Mouse (Mus musculus): ENCODE results near the gene Zfp784. TPM values are rescaled to one million over a fixed set of nuclear protein-coding genes. Genes with fewer than 3 reads are reported as not detected.
"Not testable (repeated sequence)": the region's sequence is repeated elsewhere in the genome, so short reads cannot be mapped to it uniquely, and the experiment has no call there.

Gene Zfp784
- polyA plus RNA-seq, 1 experiment from 2014 or later = 7.8 TPM

DNA sequence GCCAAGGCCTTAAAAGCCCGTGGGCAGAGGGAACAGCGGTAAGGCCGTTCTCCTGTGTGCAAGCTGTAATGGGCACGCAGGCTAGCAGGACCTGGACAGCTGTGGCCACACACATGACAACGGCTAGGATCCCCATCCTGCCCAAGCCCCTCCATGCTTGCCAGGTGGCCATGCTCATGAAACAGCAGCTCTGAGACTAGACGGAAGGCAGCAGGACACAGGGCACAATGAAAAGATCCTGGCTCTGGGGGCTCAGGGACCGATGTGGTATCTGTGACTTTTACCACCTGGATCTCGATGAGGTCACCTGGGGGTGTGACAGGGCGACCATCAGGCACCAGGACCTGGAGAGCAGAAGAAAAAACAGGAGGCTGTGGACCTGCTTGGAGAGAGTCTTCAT lies 2.1 kb downstream of the Zfp784 start:
- H3K4me3 ChIP-seq = no peak overlapping the region
- H3K9ac ChIP-seq = no peak overlapping the region
- peaks cover 55% of the 10 kb centered on the region for H3K36me3 ChIP-seq
- WGBS = 95% methylated on average over 9 of the region's 9 CpGs
- ATAC-seq (ENCODE audit: low FRiP score) = no peak
- H3K4me1 ChIP-seq (replicated peaks) = peaks cover 22% of the 10 kb centered on the region
- no peak overlapping the region for H3K27ac ChIP-seq
- no peak overlapping the region for H3K4me2 ChIP-seq
- no peaks in the 10 kb centered on the region for H3K27me3 ChIP-seq
- peaks cover 8% of the 10 kb centered on the region for H3K9me3 ChIP-seq

DNA sequence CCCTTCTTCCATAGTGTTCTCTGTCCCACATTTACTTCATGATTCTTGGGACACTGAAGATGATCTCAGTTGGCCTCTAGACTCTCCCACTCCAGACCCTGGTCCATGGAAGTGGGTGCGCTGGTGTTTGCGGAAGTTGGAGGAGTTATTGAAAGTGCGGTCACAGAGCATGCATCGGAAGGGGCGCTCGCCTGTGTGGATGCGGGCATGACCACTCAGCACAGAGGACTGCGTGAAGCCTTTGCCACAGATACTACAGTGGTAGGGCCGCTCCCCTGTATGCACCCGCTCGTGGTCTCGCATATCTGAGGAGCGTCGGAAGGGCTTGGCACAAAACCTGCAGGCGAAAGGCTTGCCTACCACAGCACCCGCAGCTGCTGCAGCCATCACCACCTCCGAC lies 2.6 kb downstream of the Zfp784 start:
- Histone ChIP-seq H3K4me2 (no peak overlapping the region), H3K9me3 (peaks cover 14% of the 10 kb centered on the region), H3K27ac (no peak overlapping the region), H3K36me3 (peaks cover 60% of the 10 kb centered on the region), H3K9ac (no peak overlapping the region), H3K4me3 (no peak overlapping the region), H3K4me1 (replicated peaks) (peaks cover 22% of the 10 kb centered on the region), H3K27me3 (no peaks in the 10 kb centered on the region)
- no peak for ATAC-seq (ENCODE audit: low FRiP score)
- WGBS = 96% methylated on average over 17 of the region's 17 CpGs

DNA sequence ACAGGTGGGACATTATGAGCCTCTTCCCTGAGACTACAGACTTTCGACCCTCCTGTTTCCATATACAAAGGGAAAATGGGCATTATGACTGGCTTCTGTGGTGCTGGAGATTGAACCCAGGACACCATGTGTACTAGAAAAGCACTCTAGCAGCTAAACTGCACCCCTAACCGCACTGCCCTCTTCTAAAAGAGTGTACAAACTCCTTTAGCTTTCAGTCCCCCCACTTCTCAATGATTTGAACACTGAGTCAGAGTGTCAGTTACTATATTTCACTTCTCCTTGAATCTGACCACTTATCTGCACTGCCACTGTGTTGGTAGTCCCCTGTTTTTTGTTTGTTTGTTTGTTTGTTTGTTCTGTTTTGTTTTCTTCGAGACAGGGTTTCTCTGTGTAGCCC lies 4.4 kb downstream of the Zfp784 start, which contains the start of gene 4632433K11Rik:
TSS of gene 4632433K11Rik (plus strand) at position 301 of the 400 bp plus-strand sequence.
- H3K4me3 ChIP-seq = no peak within 1 kb of the TSS
- no peak within 1 kb of the TSS for H3K9ac ChIP-seq
- peaks cover 26% of the 10 kb centered on the region for H3K9me3 ChIP-seq
- peaks cover 78% of the 10 kb centered on the region for H3K36me3 ChIP-seq
- ATAC-seq (ENCODE audit: low FRiP score) = no peak
- H3K4me2 ChIP-seq = no peak within 1 kb of the TSS
- H3K4me1 ChIP-seq (replicated peaks) = peaks cover 12% of the 10 kb centered on the region
- no peaks in the 10 kb centered on the region for H3K27me3 ChIP-seq
- WGBS = 92% methylated on average over 3 of the region's 3 CpGs
- H3K27ac ChIP-seq = no peak within 1 kb of the TSS

DNA sequence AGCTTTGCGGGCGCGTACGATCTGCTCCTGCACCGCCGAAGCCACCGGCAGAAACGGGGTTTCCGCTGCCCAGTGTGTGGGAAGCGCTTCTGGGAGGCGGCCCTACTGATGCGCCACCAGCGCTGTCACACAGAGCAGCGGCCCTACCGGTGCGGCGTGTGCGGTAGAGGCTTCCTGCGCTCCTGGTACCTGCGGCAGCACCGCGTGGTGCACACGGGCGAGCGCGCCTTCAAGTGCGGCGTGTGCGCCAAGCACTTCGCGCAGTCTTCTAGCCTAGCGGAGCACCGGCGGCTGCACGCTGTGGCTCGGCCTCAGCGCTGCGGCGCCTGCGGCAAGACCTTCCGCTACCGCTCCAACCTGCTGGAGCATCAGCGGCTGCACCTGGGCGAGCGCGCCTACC lies 6.8 kb downstream of the Zfp784 start:
- Histone ChIP-seq H3K36me3 (peaks cover 96% of the 10 kb centered on the region), H3K4me1 (replicated peaks) (no peaks in the 10 kb centered on the region), H3K27ac (no peak overlapping the region), H3K9ac (no peak overlapping the region), H3K4me2 (no peak overlapping the region), H3K27me3 (no peaks in the 10 kb centered on the region), H3K4me3 (no peak overlapping the region), H3K9me3 (peaks cover 26% of the 10 kb centered on the region)
- 68% methylated on average over 45 of the region's 46 CpGs for WGBS
- ATAC-seq (ENCODE audit: low FRiP score) = no peak

DNA sequence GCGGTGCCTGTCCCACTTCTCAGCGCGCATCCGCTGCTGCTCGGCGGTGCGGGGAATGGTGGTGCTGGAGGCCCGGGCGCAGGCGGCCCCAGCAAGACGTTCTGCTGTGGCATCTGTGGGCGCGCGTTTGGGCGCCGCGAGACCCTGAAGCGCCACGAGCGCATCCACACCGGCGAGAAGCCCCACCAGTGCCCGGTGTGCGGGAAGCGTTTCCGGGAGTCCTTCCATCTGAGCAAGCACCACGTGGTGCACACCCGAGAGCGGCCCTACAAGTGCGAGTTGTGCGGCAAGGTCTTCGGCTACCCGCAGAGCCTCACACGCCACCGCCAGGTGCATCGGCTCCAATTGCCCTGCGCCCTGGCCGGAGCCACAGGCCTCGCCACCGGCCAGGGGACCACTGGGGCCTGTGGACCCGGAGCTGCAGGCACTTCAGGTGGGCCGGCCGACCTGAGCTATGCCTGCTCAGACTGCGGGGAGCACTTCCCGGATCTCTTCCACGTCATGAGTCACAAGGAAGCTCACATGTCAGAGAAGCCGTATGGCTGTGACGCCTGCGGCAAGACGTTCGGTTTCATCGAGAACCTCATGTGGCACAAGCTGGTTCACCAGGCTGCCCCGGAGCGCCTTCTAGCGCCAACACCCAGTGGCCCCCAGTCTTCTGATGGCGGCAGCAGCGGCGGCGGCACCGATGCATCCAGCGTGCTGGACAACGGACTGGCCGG lies 7.5 kb downstream of the Zfp784 start:
- ATAC-seq (ENCODE audit: low FRiP score) = no peak
- Histone ChIP-seq H3K4me1 (replicated peaks) (no peaks in the 10 kb centered on the region), H3K36me3 (peaks cover 95% of the 10 kb centered on the region), H3K9ac (no peak overlapping the region), H3K4me3 (no peak overlapping the region; the same call in 1 of the 2 replicates), H3K9me3 (peaks cover 26% of the 10 kb centered on the region), H3K4me2 (no peak overlapping the region), H3K27me3 (no peaks in the 10 kb centered on the region), H3K27ac (no peak overlapping the region)
- 79% methylated on average over 63 of the region's 63 CpGs for WGBS

DNA sequence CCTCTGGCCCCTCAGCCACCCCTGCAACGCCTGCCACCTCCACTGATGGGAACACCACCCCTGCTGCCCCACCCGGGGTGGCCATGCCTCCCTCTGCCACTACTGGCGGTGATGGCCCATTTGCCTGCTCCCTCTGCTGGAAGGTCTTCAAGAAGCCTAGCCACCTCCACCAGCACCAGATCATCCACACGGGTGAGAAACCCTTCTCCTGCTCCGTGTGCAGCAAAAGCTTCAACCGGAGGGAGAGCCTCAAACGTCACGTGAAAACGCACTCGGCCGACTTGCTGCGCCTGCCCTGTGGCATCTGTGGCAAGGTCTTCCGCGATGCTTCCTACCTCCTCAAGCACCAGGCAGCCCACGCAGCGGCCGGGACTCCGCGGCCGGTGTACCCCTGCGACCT lies 8.3 kb downstream of the Zfp784 start:
- 90% methylated on average over 21 of the region's 21 CpGs for WGBS
- Histone ChIP-seq H3K27ac (no peak overlapping the region), H3K27me3 (no peaks in the 10 kb centered on the region), H3K9me3 (peaks cover 26% of the 10 kb centered on the region), H3K4me2 (no peak overlapping the region), H3K36me3 (peaks cover 88% of the 10 kb centered on the region), H3K4me3 (no peak overlapping the region), H3K9ac (no peak overlapping the region), H3K4me1 (replicated peaks) (no peaks in the 10 kb centered on the region)
- no peak for ATAC-seq (ENCODE audit: low FRiP score)

DNA sequence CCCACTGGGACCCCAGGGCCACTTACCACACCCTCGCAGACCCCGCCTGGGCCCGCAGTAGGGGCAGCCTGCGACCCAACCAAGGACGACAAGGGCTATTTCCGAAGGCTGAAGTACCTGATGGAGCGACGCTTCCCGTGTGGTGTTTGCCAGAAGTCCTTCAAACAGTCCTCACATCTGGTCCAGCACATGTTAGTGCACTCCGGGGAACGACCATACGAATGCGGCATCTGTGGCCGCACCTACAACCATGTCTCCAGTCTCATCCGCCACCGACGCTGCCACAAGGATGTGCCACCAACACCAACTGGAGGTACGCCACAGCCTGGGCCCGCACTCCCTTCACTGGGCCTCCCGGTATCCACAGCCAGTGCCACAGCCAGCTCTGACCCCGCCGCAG lies 8.7 kb downstream of the Zfp784 start:
- Histone ChIP-seq H3K9me3 (peaks cover 26% of the 10 kb centered on the region), H3K9ac (no peak overlapping the region), H3K4me3 (no peak overlapping the region), H3K27ac (no peak overlapping the region), H3K27me3 (no peaks in the 10 kb centered on the region), H3K36me3 (peaks cover 88% of the 10 kb centered on the region), H3K4me2 (no peak overlapping the region), H3K4me1 (replicated peaks) (no peaks in the 10 kb centered on the region)
- WGBS = 94% methylated on average over 22 of the region's 22 CpGs
- no peak for ATAC-seq (ENCODE audit: low FRiP score)

DNA sequence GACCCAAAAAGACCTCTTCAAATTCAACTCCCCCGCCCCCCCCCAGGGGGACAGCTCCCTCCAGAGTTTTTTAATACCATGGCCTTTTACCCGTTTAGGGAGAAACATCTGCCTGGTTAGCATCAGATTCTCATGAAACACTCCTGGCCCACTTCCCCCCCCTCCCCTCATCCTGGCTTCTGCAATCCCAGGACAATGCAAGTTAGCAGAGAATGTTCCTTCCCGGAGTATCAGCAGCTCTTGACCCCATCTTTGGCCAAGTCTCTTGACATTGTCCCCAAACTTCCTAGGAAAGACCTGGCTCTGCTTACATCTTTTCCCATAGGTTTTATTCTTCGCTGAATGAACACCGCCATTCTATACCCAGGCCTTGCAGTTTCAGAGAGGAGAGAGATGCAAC lies 17.0 kb downstream of the Zfp784 start:
- Histone ChIP-seq H3K27me3 (no peaks in the 10 kb centered on the region), H3K36me3 (peaks cover 44% of the 10 kb centered on the region), H3K4me3 (peak overlapping the region; percentile 79), H3K9ac (peak overlapping the region; percentile 98), H3K9me3 (no peaks in the 10 kb centered on the region), H3K4me2 (peak overlapping the region; percentile 88), H3K4me1 (replicated peaks) (peaks cover 21% of the 10 kb centered on the region), H3K27ac (peak overlapping the region; percentile 95)
- no peak for ATAC-seq (ENCODE audit: low FRiP score)
- WGBS = 55% methylated on average over 5 of the region's 5 CpGs

DNA sequence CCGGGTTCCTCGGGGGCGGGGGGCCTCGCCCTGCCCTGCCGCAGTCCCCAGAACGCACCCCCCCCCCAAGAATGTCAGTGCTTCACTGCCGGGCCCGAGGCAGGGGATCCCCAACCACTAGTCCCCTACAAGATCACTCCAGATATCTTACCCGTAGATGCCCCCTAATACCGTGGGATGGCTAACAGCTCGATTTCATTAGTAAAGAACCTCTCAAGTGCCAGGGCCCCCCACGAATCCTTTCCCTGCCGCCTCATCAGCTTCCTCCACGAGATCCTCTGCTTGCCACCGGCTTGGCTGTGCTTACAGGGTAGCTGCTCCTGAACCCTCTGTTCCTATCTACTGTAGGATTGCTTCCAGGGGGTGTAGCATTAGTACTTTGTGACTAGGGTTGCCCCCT lies 17.6 kb downstream of the Zfp784 start:
- Histone ChIP-seq H3K4me3 (peak overlapping the region; percentile 79), H3K27me3 (no peaks in the 10 kb centered on the region), H3K36me3 (peaks cover 40% of the 10 kb centered on the region), H3K9ac (peak overlapping the region; percentile 98), H3K27ac (peak overlapping the region; percentile 95), H3K9me3 (no peaks in the 10 kb centered on the region), H3K4me2 (peak overlapping the region; percentile 88), H3K4me1 (replicated peaks) (peaks cover 27% of the 10 kb centered on the region)
- WGBS = 1% methylated on average over 15 of the region's 15 CpGs
- peak; percentile 5 for ATAC-seq (ENCODE audit: low FRiP score)

DNA sequence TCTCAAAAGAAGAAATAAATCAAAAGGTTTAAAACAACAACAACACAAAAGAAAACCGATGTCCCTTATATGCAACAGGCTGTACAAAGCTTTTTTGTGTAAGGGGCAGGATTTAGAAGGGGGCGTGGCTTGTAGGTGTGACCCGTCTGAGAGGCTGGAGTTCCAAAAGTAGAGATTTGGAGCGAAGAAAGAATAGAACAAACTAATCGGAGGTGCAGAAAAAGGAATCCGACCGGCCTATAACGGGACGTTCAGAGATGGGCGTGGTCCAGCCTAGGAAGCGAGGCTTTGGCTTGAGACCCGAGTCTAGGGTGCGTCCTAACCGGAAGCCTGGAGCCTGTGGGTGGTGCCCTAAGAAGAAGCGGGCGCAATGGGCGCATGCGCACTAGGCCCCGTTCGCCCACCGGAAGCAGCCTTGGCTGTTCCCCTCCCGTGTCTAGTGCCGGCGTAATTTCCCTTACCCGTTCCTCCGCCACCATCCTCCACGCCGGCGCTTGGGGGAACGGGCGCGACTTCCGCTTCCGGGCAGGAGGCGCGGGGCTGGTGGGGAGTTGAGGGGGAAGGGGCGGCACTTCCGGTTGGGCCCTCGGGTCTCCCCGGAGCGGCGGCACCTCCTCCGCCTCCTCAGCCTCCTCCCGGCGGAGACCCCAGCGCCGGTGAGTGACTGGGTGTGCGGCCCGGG lies 18.1 kb downstream of the Zfp784 start, which contains the start of the genes Zfp865 and Ccdc106:
TSS of gene Zfp865 (plus strand) at position 377 of the 682 bp plus-strand sequence.
TSS of gene Ccdc106 (plus strand) at position 554 of the 682 bp plus-strand sequence.
- H3K9me3 ChIP-seq = no peaks in the 10 kb centered on the region
- peak within 1 kb of the TSS; percentile 98 for H3K9ac ChIP-seq
- peak within 1 kb of the TSS; percentile 95 for H3K27ac ChIP-seq
- H3K4me1 ChIP-seq (replicated peaks) = peaks cover 27% of the 10 kb centered on the region
- H3K36me3 ChIP-seq = peaks cover 40% of the 10 kb centered on the region
- WGBS = under 1% methylated on average over 48 of the region's 49 CpGs
- peak within 1 kb of the TSS; percentile 79 for H3K4me3 ChIP-seq
- peak; percentile 93 for ATAC-seq (ENCODE audit: low FRiP score)
- H3K4me2 ChIP-seq = peak within 1 kb of the TSS; percentile 88
- H3K27me3 ChIP-seq = no peaks in the 10 kb centered on the region

DNA sequence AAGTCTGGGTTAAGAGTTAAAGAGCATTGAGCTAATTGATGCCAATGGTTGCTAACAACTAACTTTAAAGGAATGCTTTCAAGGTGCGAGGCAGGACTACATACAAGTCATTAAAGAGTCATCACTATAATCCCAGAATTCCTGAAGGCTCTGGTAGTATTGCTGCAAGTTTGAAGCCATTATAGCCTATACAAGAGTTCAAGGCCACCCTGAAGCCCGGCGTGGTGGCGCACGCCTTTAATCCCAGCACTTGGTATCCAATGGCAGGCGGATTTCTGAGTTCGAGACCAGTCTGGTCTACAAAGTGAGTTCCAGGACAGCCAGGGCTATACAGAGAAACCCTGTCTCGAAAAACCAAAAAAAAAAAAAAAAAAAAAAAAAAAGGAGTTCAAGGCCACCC lies 18.7 kb downstream of the Zfp784 start:
- not testable (repeated sequence) for H3K27me3 ChIP-seq; ATAC-seq (ENCODE audit: low FRiP score); H3K9ac ChIP-seq; H3K9me3 ChIP-seq
- peak overlapping the region; percentile 79 for H3K4me3 ChIP-seq
- H3K4me2 ChIP-seq = peak overlapping the region; percentile 88
- peaks cover 36% of the 10 kb centered on the region for H3K36me3 ChIP-seq
- peak overlapping the region; percentile 95 for H3K27ac ChIP-seq
- WGBS = 28% methylated on average over 8 of the region's 8 CpGs
- H3K4me1 ChIP-seq (replicated peaks) = peaks cover 27% of the 10 kb centered on the region

DNA sequence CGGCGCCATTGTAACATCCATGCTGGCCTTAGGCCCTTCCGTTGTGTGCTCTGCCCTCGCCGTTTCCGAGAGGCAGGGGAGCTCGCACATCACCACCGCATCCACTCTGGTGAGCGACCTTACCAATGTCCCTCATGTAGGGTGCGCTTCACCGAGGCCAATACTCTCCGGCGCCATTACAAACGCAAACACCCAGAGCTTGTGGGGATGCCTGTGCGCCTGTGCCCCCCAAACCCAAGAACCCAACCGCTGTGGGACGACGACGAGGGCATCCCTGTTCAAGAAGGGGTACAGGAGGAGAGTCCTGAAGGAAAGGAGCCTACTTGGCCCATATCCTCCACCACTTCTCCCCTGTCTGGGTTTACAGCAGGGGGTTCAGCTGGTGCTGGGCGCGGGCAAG lies 20.3 kb downstream of the Zfp784 start:
- no peak overlapping the region for H3K4me2 ChIP-seq
- H3K9ac ChIP-seq = no peak overlapping the region
- 98% methylated on average over 21 of the region's 21 CpGs for WGBS

More for the DNA sequence above, 20.3 kb downstream of the Zfp784 start:
- H3K27me3 ChIP-seq = no peaks in the 10 kb centered on the region
- peaks cover 20% of the 10 kb centered on the region for H3K36me3 ChIP-seq
- H3K4me1 ChIP-seq (replicated peaks) = peaks cover 33% of the 10 kb centered on the region
- no peak overlapping the region for H3K4me3 ChIP-seq
- no peak for ATAC-seq (ENCODE audit: low FRiP score)
- no peak overlapping the region for H3K27ac ChIP-seq
- H3K9me3 ChIP-seq = no peaks in the 10 kb centered on the region

All from hindbrain, embryonic 13.5 days (tissue).